In the genomic region with DNA sequence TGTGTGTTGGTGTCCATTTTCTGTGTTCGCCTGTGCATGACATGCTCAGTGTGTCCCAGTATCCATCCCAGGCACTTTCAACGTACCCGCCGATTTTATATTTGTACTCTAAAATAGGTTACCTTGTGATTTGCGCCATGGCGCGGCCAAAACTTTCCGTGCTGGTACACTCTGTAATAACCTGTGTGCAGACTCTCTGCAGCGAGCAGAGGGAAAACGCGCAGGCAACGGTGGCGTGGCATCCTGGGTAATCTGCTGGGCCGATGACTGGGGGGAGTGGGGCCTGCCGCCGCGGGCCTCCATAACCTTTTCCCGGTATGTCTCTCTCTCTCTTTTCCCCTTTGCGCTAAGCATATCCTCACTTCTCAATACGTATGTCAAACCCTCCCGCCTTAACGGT, we compare ENCODE assay signal across 9 mouse cellular contexts. TPM values are rescaled to one million over a fixed set of nuclear protein-coding genes. Genes with fewer than 3 reads are reported as not detected.
DNase-seq lines count a peak whose midpoint lies in the region; ATAC-seq and TF ChIP-seq lines count a peak whose summit lies in the region.
"Had no signal": no experiment of that assay in that cellular context is flagged by ENCODE, and none has a peak within 500 bp of the region (broad histone marks: within the 10 kb centered on the region; RNA-seq: fewer than 3 reads in every experiment).

No protein-coding gene starts in this region.

- H3K4me1 ChIP-seq in lung, embryonic 14.5 days (ENCODE audit: insufficient read depth) = no peaks in the 10 kb centered on the region
- no peaks in the 10 kb centered on the region for H3K4me1 ChIP-seq in lung, adult 2 months (ENCODE audit: control insufficient read depth, insufficient read depth, low read length)
- H3K4me1 ChIP-seq in forebrain, embryonic 12.5 days = peaks cover 33% of the 10 kb centered on the region
- peaks cover 29% of the 10 kb centered on the region for H3K4me1 ChIP-seq in limb, embryonic 10.5 days
- peaks cover 45% of the 10 kb centered on the region for H3K4me1 ChIP-seq in neural tube, embryonic 15.5 days

- no peak overlapping the region for H3K27ac ChIP-seq in lung, embryonic 14.5 days (ENCODE audit: low read depth)
- no peak overlapping the region for H3K27ac ChIP-seq in forebrain, embryonic 12.5 days
- peak overlapping the region; percentile 32; the same call in 1 of the 2 replicates for H3K27ac ChIP-seq in limb, embryonic 10.5 days
- H3K27ac ChIP-seq in neural tube, embryonic 15.5 days (replicated peaks) = no peak overlapping the region

- peaks cover 49% of the 10 kb centered on the region for H3K9me3 ChIP-seq in lung, embryonic 14.5 days (ENCODE audit: low read depth, low read length)
- peaks cover 51% of the 10 kb centered on the region for H3K9me3 ChIP-seq in forebrain, embryonic 12.5 days
- peaks cover 32% of the 10 kb centered on the region for H3K9me3 ChIP-seq in limb, embryonic 10.5 days (replicated peaks)
- peaks cover 16% of the 10 kb centered on the region for H3K9me3 ChIP-seq in neural tube, embryonic 15.5 days (replicated peaks)

- no peak for DNase-seq in lung, embryonic 14.5 days
- no peak for DNase-seq in lung, adult 2 months
- DNase-seq in limb, embryonic 10.5 days (ENCODE audit: low spot score) = no peak
- DNase-seq in layer of hippocampus, adult 11-12 months (ENCODE audit: low spot score) = no peak
- no peak for DNase-seq in adrenal gland, adult (ENCODE audit: inconsistent age in 2 of 2, low spot score in 1 of 2)
- DNase-seq in adrenal gland, postnatal 4 days (ENCODE audit: low spot score in 2 of 2) = no peak
- DNase-seq: cerebellum, adult 18-20 months had no signal

- peak overlapping the region; percentile 37 for H3K4me3 ChIP-seq in lung, embryonic 14.5 days (ENCODE audit: low read depth, low read length)
- H3K4me3 ChIP-seq in lung, adult 2 months (replicated peaks; ENCODE audit: extremely low read depth, low read depth, low read length) = no peak overlapping the region
- peak overlapping the region; percentile 30 for H3K4me3 ChIP-seq in forebrain, embryonic 12.5 days (replicated peaks)
- peak overlapping the region; percentile 52 for H3K4me3 ChIP-seq in limb, embryonic 10.5 days
- H3K4me3 ChIP-seq in neural tube, embryonic 15.5 days (replicated peaks) = peak overlapping the region; percentile 33

- H3K9ac ChIP-seq in lung, embryonic 14.5 days = no peak overlapping the region
- H3K9ac ChIP-seq in forebrain, embryonic 12.5 days = no peak overlapping the region
- 0 out of 2 replicates have a peak overlapping the region, but pooled peaks have one; percentile 3 for H3K9ac ChIP-seq in neural tube, embryonic 15.5 days (replicated peaks)

- H3K27me3 ChIP-seq in lung, embryonic 14.5 days (ENCODE audit: insufficient read depth, low read length) = peaks cover 37% of the 10 kb centered on the region
- peaks cover 48% of the 10 kb centered on the region for H3K27me3 ChIP-seq in forebrain, embryonic 12.5 days
- peaks cover 42% of the 10 kb centered on the region for H3K27me3 ChIP-seq in limb, embryonic 10.5 days (ENCODE audit: low read depth, poor library complexity, severe bottlenecking)
- H3K27me3 ChIP-seq in neural tube, embryonic 15.5 days (replicated peaks) = peaks cover 39% of the 10 kb centered on the region

- no peak for TF ChIP-seq POLR2A in lung, adult 2 months (IDR thresholded peaks at IDR 0.05; ENCODE audit: borderline replicate concordance, extremely low read depth, low read depth, low read length)

- H3K4me2 ChIP-seq in lung, embryonic 14.5 days = peak overlapping the region; percentile 61
- H3K4me2 ChIP-seq in forebrain, embryonic 12.5 days = peak overlapping the region; percentile 51
- peak overlapping the region; percentile 59 for H3K4me2 ChIP-seq in neural tube, embryonic 15.5 days

- no peaks in the 10 kb centered on the region for H3K36me3 ChIP-seq in lung, embryonic 14.5 days (ENCODE audit: insufficient read depth)
- H3K36me3 ChIP-seq in forebrain, embryonic 12.5 days (replicated peaks) = peaks cover 6% of the 10 kb centered on the region; the same call in 1 of the 2 replicates
- peaks cover 16% of the 10 kb centered on the region for H3K36me3 ChIP-seq in limb, embryonic 10.5 days
- no peaks in the 10 kb centered on the region for H3K36me3 ChIP-seq in neural tube, embryonic 15.5 days

- TF ChIP-seq CTCF in lung, embryonic 14.5 days (IDR thresholded peaks at IDR 0.05; ENCODE audit: low read depth) = no peak
- TF ChIP-seq CTCF in lung, adult 2 months (IDR thresholded peaks at IDR 0.05; ENCODE audit: insufficient read depth, low read length) = no peak

- WGBS in lung, embryonic 14.5 days = 53% methylated on average over 22 of the region's 22 CpGs
- WGBS in lung, adult 2 months = 55% methylated on average over 22 of the region's 22 CpGs
- WGBS in forebrain, embryonic 12.5 days = 50% methylated on average over 22 of the region's 22 CpGs
- WGBS in limb, embryonic 10.5 days = 52% methylated on average over 22 of the region's 22 CpGs
- WGBS in neural tube, embryonic 15.5 days = 61% methylated on average over 22 of the region's 22 CpGs

- no peak for ATAC-seq in lung, embryonic 14.5 days (ENCODE audit: insufficient read depth)
- ATAC-seq in forebrain, embryonic 12.5 days (ENCODE audit: low FRiP score) = no peak
- no peak for ATAC-seq in neural tube, embryonic 15.5 days (ENCODE audit: low FRiP score)

RNA-seq across cellular contexts. Expression of a gene that starts 16.5 kb away (rescaled TPM):
- 1,980 and 2,011 TPM in 2 replicates for polyA plus RNA-seq in lung, embryonic 14.5 days (2014; fragmentation: Nextera tagmentation; extraction: Ambion mirVana)
- polyA plus RNA-seq in lung, adult 2 months (2012; rRNA removed) = 897 and 1,050 TPM in 2 replicates
- 1,283 and 1,309 TPM in 2 replicates for polyA plus RNA-seq in forebrain, embryonic 12.5 days (2016; fragmentation: Nextera tagmentation; extraction: Ambion mirVana)
- 1,045 and 1,269 TPM in 2 replicates for polyA plus RNA-seq in limb, embryonic 10.5 days (2016; fragmentation: Nextera tagmentation; extraction: Ambion mirVana)
- polyA plus RNA-seq in neural tube, embryonic 15.5 days (2015; fragmentation: Nextera tagmentation; extraction: Ambion mirVana) = 1,725 and 1,770 TPM in 2 replicates
- total RNA-seq in adrenal gland, postnatal 4 days (2021) = 1,000 to 10,000 TPM; 3,043 to 3,192 TPM

RNA-seq across cellular contexts. Expression of a gene that starts 45.8 kb away (rescaled TPM):
- polyA plus RNA-seq in lung, embryonic 14.5 days (2014; fragmentation: Nextera tagmentation; extraction: Ambion mirVana) = 11.3 and 14.7 TPM in 2 replicates
- not detected in 2 replicates for polyA plus RNA-seq in lung, adult 2 months (2012; rRNA removed)
- 7.1 and 7.5 TPM in 2 replicates for polyA plus RNA-seq in forebrain, embryonic 12.5 days (2016; fragmentation: Nextera tagmentation; extraction: Ambion mirVana)
- 14.9 and 15.2 TPM in 2 replicates for polyA plus RNA-seq in limb, embryonic 10.5 days (2016; fragmentation: Nextera tagmentation; extraction: Ambion mirVana)
- polyA plus RNA-seq in neural tube, embryonic 15.5 days (2015; fragmentation: Nextera tagmentation; extraction: Ambion mirVana) = 17.0 and 19.8 TPM in 2 replicates
- total RNA-seq in adrenal gland, postnatal 4 days (2021) = 1 to 10 TPM; 2.1 to 2.2 TPM
